Mouse (Mus musculus) G1E (cell line): ENCODE data around the gene Ptpru. TPM values are rescaled to one million over a fixed set of nuclear protein-coding genes. Genes with fewer than 3 reads are reported as not detected.

Experiments used
- ATAC-seq: 2 replicates; pipeline ENCODE4 v1.8.0; 2016; ENCODE audit warnings: mild to moderate bottlenecking; ENCODE audit not compliant: insufficient number of reproducible peaks, poor library complexity, low FRiP score, severe bottlenecking; ENCODE audit errors: extremely low read depth
- DNase-seq: peaks from one replicate; pipeline ENCODE4 v3.0.0; 2012; ENCODE audit warnings: low spot score
- H3K27me3 ChIP-seq: 2 replicates; pipeline ENCODE4 v1.6.1; 2012; ENCODE audit warnings: mild to moderate bottlenecking, low read length, inconsistent platforms; ENCODE audit not compliant: insufficient read depth
- H3K36me3 ChIP-seq: replicated peaks from 2 replicates; pipeline ENCODE3; 2012; ENCODE audit warnings: mild to moderate bottlenecking, inconsistent platforms
- H3K4me1 ChIP-seq: 2 replicates; pipeline ENCODE4 v1.6.1; 2012; ENCODE audit warnings: low read depth, low read length, inconsistent platforms, mixed read lengths; ENCODE audit not compliant: insufficient read depth
- H3K4me3 ChIP-seq: 2 replicates; pipeline ENCODE4 v1.5.1; 2012; ENCODE audit warnings: low read depth, mild to moderate bottlenecking, inconsistent platforms, low read length, moderate library complexity, mixed read lengths
- H3K9me3 ChIP-seq: replicated peaks from 2 replicates; pipeline ENCODE4 v1.6.1; 2012; ENCODE audit warnings: inconsistent platforms
- CTCF ChIP-seq: IDR thresholded peaks from 2 replicates; pipeline ENCODE4 v1.5.1; 2012; ENCODE audit warnings: low read depth, low read length, inconsistent platforms, mixed read lengths
- GATA1 ChIP-seq: IDR thresholded peaks from 2 replicates; pipeline ENCODE4 v1.6.1; 2012; ENCODE audit warnings: borderline replicate concordance, low read length, inconsistent platforms, mixed read lengths
- GATA2 ChIP-seq: IDR thresholded peaks from 2 replicates; pipeline ENCODE4 v1.6.1; 2012; ENCODE audit warnings: low read depth, low read length, inconsistent platforms, borderline replicate concordance
- POLR2AphosphoS5 ChIP-seq: IDR thresholded peaks from 2 replicates; pipeline ENCODE4 v1.6.1; 2012; ENCODE audit warnings: low read depth, low read length, inconsistent platforms; ENCODE audit not compliant: insufficient replicate concordance
- TAL1 ChIP-seq: conservative IDR thresholded peaks from 2 replicates; pipeline ENCODE4 v1.6.1; 2012; ENCODE audit warnings: low read depth, low read length, inconsistent platforms, mixed read lengths
- polyA plus RNA-seq: library from polyadenylated mRNA; stranded (reverse); fragments of >175 nt; gene quantifications from 2 replicates; pipeline ENCODE4 v1.2.3, GENCODE M21; 2012
- total RNA-seq, 2 experiments: library from RNA; stranded (forward) in 1 of 2; stranded (reverse) in 1 of 2; fragments of 200-1000 nt in 1 of 2; fragments of >200 nt in 1 of 2; fragmentation: Nextera tagmentation in 1 of 2; gene quantifications; 2 replicates each; pipeline ENCODE4 v1.2.3; 2014 to 2017

The Ptpru gene
- total and polyA plus RNA-seq, 3 experiments = 7.3 to 53.1 (median 41.8) TPM

DNA sequence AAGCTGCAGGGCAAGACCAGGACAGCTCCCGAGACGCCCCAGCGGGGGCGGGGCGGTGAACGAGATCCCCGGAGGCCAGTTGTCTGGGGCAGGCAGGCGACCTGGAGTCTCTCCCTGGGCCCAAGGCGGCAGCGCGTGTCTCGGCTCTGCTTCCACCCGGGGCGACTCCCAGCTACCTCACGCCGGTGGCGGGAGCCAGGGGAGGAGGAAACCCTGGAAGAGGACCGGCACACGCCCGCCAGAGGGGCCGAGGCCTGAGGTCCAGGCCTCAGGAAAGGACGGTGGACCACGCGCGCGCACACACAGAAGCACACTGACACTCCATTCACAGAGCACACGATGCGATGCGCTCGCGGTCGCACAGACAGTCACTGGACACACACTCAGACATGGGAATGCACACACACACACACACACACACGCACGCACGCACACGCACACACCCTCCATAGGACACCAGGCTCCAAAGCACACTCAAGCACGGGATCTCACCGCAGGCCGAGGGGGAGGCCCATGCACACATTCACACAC is 1.7 kb downstream of the Ptpru start:
- Histone ChIP-seq H3K27me3 (peaks cover 15% of the 10 kb centered on the region), H3K4me3 (peak overlapping the region; percentile 95), H3K9me3 (no peaks in the 10 kb centered on the region), H3K4me1 (peaks cover 69% of the 10 kb centered on the region), H3K36me3 (peaks cover 12% of the 10 kb centered on the region)
- ATAC-seq = no peak
- TF ChIP-seq CTCF (no peak), GATA2 (no peak), GATA1 (no peak), POLR2AphosphoS5 (no peak), TAL1 (no peak)
- DNase-seq = peak; percentile 72

GRCm38 (mm10) chr4:131833971-131834609 is 4.0 kb downstream of the Ptpru start:
- peaks cover 92% of the 10 kb centered on the region for H3K4me1 ChIP-seq
- peak; percentile 55 for ATAC-seq

DNA sequence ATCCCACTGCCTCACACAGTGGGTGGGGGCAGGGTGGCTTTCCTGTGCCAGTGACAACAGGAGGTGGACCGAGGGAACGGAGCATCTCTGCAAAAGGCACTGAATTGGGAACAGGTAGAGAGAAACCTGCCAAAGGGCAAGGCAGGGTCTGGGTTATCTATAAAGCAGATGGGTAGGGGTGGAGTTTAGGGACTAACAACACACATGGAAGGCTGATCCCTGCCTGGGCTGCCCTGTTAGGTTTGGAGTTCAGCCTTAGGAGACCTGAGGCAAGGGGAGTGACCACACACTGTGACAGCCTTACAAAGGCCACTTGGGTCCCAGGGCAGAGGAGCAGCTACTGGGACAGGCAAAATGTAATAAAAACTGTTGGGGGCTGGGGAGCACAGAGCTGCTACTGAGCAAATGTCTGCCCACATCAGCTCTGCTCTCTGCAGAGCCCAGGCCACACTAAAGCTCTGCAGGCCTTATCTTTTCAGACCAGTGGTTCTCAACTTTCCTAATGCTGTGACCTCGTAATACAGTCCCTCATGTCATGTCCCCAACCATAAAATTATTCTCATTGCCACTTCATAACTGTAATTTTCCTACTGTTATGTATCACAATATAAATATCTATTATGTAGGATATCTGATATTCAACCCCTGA is 5.2 kb downstream of the Ptpru start:
- TF ChIP-seq POLR2AphosphoS5 (no peak), TAL1 (peak; percentile 66)
- DNase-seq (peak; percentile 37), ATAC-seq (peak; percentile 23; the same call in 1 of the 2 replicates)
- Histone ChIP-seq H3K36me3 (peaks cover 33% of the 10 kb centered on the region), H3K27me3 (no peaks in the 10 kb centered on the region), H3K9me3 (no peaks in the 10 kb centered on the region), H3K4me1 (peaks cover 95% of the 10 kb centered on the region), H3K4me3 (peak overlapping the region; percentile 59; the same call in 1 of the 2 replicates)

More at GRCm38 (mm10) chr4:131833971-131834609, 4.0 kb downstream of the Ptpru start:
- peak; percentile 88 for DNase-seq
- TF ChIP-seq POLR2AphosphoS5 (no peak), TAL1 (no peak), GATA1 (no peak), CTCF (no peak), GATA2 (no peak)
- Histone ChIP-seq H3K4me3 (peak overlapping the region; percentile 65), H3K36me3 (peaks cover 32% of the 10 kb centered on the region), H3K9me3 (no peaks in the 10 kb centered on the region), H3K27me3 (no peaks in the 10 kb centered on the region)

DNA sequence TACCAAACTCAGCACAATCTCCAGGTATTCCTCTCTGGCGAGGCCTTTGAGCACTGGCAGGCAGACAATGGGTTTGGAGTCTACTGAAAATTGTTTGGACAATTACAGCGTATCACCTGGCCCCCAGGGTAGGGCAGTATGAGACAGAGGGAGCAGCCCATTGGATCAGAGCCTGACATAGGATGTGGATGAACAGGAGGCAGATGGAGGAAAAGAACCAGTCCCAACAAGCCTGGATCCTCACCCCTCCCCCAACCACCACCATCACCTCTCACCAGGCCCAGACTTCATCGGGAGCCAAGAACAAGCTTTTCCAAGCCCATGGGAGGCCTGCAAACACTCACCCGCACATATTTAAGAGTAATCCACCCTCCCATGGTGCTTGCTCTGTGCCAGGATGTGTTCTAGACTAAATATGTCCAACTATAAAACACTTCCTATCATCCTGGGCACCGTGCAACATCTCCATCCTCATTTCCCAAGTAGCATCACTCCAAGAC is 6.5 kb downstream of the Ptpru start:
- no peak for DNase-seq
- H3K4me3 ChIP-seq = peak overlapping the region; percentile 59; the same call in 1 of the 2 replicates
- TF ChIP-seq GATA1 (no peak), POLR2AphosphoS5 (no peak), CTCF (no peak), GATA2 (no peak), TAL1 (no peak)
- H3K9me3 ChIP-seq = no peaks in the 10 kb centered on the region
- H3K27me3 ChIP-seq = no peaks in the 10 kb centered on the region
- peaks cover 39% of the 10 kb centered on the region for H3K36me3 ChIP-seq
- H3K4me1 ChIP-seq = peaks cover 98% of the 10 kb centered on the region
- no peak for ATAC-seq

DNA sequence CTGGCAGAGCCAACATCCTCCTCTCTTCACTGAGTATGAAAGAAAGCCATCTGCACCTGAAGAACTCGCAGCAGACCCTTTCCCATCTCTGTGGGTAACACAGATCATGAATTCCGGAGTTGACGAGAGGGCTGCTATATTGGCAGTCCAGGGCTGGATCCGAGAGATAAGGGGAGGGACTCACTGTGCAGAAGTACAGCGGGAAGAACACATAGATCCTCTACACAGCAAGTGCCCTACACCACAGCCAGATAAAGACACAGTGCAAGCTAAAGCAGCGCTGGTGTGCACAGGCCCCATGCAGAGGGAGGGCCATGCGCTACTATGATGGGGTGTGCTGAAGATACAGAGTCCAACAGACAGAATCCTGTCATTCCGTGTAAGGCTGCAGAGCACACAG is 9.0 kb downstream of the Ptpru start:
- Histone ChIP-seq H3K4me3 (peak overlapping the region; percentile 62; the same call in 1 of the 2 replicates), H3K9me3 (no peaks in the 10 kb centered on the region), H3K4me1 (peaks cover 97% of the 10 kb centered on the region), H3K36me3 (peaks cover 52% of the 10 kb centered on the region), H3K27me3 (no peaks in the 10 kb centered on the region)
- DNase-seq = peak; percentile 75
- ATAC-seq = peak; percentile 74
- no peak for TF ChIP-seq GATA1
- TF ChIP-seq GATA2 = no peak
- peak; percentile 86 for TF ChIP-seq TAL1
- TF ChIP-seq CTCF = no peak
- no peak for TF ChIP-seq POLR2AphosphoS5

DNA sequence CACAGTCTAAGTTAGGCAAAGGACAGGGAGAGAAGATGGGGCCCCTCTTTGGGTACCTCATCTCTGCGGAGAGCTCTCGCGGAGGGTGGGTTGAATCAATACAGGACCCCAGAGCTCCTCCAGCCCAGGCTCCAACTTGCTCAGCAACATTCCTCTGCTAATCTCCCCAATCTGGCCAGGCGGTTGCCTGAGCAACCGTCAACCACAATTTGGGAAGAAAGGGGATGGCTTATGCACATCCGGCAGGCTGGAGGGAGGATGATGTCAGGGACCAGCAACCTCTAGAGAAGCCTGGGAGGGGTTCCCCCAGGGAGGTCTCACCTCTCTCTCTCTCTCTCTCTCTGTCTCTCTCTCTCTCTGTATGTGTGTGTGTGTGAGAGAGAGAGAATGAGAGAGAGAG is 11.2 kb downstream of the Ptpru start:
- ATAC-seq = no peak
- peak; percentile 45 for DNase-seq
- Histone ChIP-seq H3K36me3 (peaks cover 70% of the 10 kb centered on the region), H3K9me3 (no peaks in the 10 kb centered on the region), H3K4me1 (peaks cover 92% of the 10 kb centered on the region), H3K27me3 (no peaks in the 10 kb centered on the region), H3K4me3 (peak overlapping the region; percentile 50; the same call in 1 of the 2 replicates)
- TF ChIP-seq POLR2AphosphoS5 (no peak), TAL1 (no peak), GATA2 (peak; percentile 75; the same call in 1 of the 2 replicates)
